Mouse (Mus musculus): Measurements from ENCODE around the gene Cacng2.
"Not testable (repeated sequence)": the region's sequence is repeated elsewhere in the genome, so short reads cannot be mapped to it uniquely, and the experiment has no call there.

Cacng2 gene

GRCm38 (mm10) chr15:78008206-78008605, 111.6 kb downstream of the Cacng2 start:
- not testable (repeated sequence) for DNase-seq (ENCODE audit: low read depth)

- DNase-seq (ENCODE audit: low read depth), result peak; percentile 5
Observed at GRCm38 (mm10) chr15:78003929-78004328, 115.9 kb downstream of the Cacng2 start.

GRCm38 (mm10) chr15:78001400-78001799, 118.4 kb downstream of the Cacng2 start:
- DNase-seq (ENCODE audit: low read depth), result no peak

GRCm38 (mm10) chr15:77988541-77988940, 131.3 kb downstream of the Cacng2 start:
- no peak for DNase-seq (ENCODE audit: low read depth)

- DNase-seq (ENCODE audit: low read depth), result no peak
Observed at GRCm38 (mm10) chr15:77983391-77983790, 136.4 kb downstream of the Cacng2 start.

GRCm38 (mm10) chr15:77982195-77982939, 137.5 kb downstream of the Cacng2 start:
- peak; percentile 70 for DNase-seq (ENCODE audit: low read depth)

GRCm38 (mm10) chr15:77981181-77981680, 138.6 kb downstream of the Cacng2 start:
- DNase-seq (ENCODE audit: low read depth), result no peak

GRCm38 (mm10) chr15:77979427-77979865, 140.4 kb downstream of the Cacng2 start:
- no peak for DNase-seq (ENCODE audit: low read depth)

- no peak for DNase-seq (ENCODE audit: low read depth)
Observed at GRCm38 (mm10) chr15:77977663-77978062, 142.2 kb downstream of the Cacng2 start.

- no peak for DNase-seq (ENCODE audit: low read depth)
Observed at GRCm38 (mm10) chr15:77974165-77974841, 145.5 kb downstream of the Cacng2 start.

- DNase-seq (ENCODE audit: low read depth), result peak; percentile 84
Observed at GRCm38 (mm10) chr15:77970470-77971292, 149.1 kb downstream of the Cacng2 start, which contains the start of gene Eif3d. TSS of gene Eif3d (minus strand) at chr15:77970813.

GRCm38 (mm10) chr15:77969940-77970469, 149.8 kb downstream of the Cacng2 start:
- DNase-seq (ENCODE audit: low read depth), result no peak

- DNase-seq (ENCODE audit: low read depth), result no peak
Observed at GRCm38 (mm10) chr15:77965117-77965528, 154.7 kb downstream of the Cacng2 start.

GRCm38 (mm10) chr15:77962447-77962846, 157.4 kb downstream of the Cacng2 start:
- no peak for DNase-seq (ENCODE audit: low read depth)

GRCm38 (mm10) chr15:77960693-77961092, 159.1 kb downstream of the Cacng2 start:
- no peak for DNase-seq (ENCODE audit: low read depth)

GRCm38 (mm10) chr15:77958071-77958470, 161.8 kb downstream of the Cacng2 start:
- DNase-seq (ENCODE audit: low read depth), result no peak

GRCm38 (mm10) chr15:77957625-77958024, 162.2 kb downstream of the Cacng2 start:
- DNase-seq (ENCODE audit: low read depth), result no peak

GRCm38 (mm10) chr15:77956404-77956901, 163.4 kb downstream of the Cacng2 start, which contains the start of gene Foxred2:
TSS of gene Foxred2 (minus strand) at chr15:77956722.
- DNase-seq (ENCODE audit: low read depth), result peak; percentile 63

GRCm38 (mm10) chr15:77955440-77956403, 164.1 kb downstream of the Cacng2 start:
- no peak for DNase-seq (ENCODE audit: low read depth)

- DNase-seq (ENCODE audit: low read depth), result no peak
Observed at GRCm38 (mm10) chr15:77954362-77954761, 165.5 kb downstream of the Cacng2 start.
